Mouse (Mus musculus): ENCODE results near the gene Slc8b1. TPM values are rescaled to one million over a fixed set of nuclear protein-coding genes. Genes with fewer than 3 reads are reported as not detected.

Gene Slc8b1
- polyA plus RNA-seq, 1 experiment from 2014 or later: 2.8 TPM

- Histone ChIP-seq H3K9me3 (no peaks in the 10 kb centered on the region), H3K4me1 (peaks cover 30% of the 10 kb centered on the region), H3K9ac (no peak overlapping the region), H3K36me3 (replicated peaks) (peaks cover 7% of the 10 kb centered on the region), H3K27ac (no peak overlapping the region), H3K4me3 (replicated peaks) (no peak overlapping the region), H3K27me3 (no peaks in the 10 kb centered on the region), H3K4me2 (no peak overlapping the region)
- WGBS: 89% methylated on average over 11 of the region's 11 CpGs
- no peak for ATAC-seq (ENCODE audit: low FRiP score)
These were observed 65.9 kb downstream of the Slc8b1 start for GRCm38 (mm10) chr5:120576781-120577301.

DNA sequence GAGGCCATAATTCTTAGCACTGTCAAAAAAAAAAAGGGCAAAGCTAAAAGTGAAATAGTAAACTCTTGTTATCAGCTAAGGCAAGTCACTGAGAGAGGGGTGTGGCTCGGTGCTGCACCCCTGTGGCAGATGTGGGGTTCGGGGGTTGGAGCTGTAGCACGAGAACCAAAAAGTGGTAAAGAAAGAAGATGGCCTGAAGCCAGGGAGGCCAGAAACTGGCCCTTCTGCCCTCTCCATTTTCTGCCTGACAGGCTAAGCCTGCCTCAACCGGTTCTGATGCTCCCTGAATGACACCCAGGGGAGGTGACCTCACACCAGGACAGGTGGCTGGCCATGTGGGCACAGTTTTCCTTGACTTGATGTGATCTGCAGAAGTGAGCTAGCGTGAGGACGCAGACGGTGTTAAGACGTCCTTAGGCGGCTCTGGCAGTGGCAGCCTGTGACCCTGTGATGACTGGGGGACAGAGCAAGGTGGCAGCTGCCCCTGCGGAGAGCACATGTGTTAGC lies 67.0 kb downstream of the Slc8b1 start:
- H3K36me3 ChIP-seq (replicated peaks): peaks cover 10% of the 10 kb centered on the region
- H3K9me3 ChIP-seq: no peaks in the 10 kb centered on the region
- H3K4me2 ChIP-seq: no peak overlapping the region
- no peak overlapping the region for H3K9ac ChIP-seq
- no peak for ATAC-seq (ENCODE audit: low FRiP score)
- H3K4me1 ChIP-seq: peaks cover 30% of the 10 kb centered on the region
- no peaks in the 10 kb centered on the region for H3K27me3 ChIP-seq
- 67% methylated on average over 10 of the region's 10 CpGs for WGBS
- no peak overlapping the region for H3K4me3 ChIP-seq (replicated peaks)
- 0 out of 2 replicates have a peak overlapping the region, but pooled peaks have one; percentile 36 for H3K27ac ChIP-seq

GRCm38 (mm10) chr5:120578504-120579081 lies 67.6 kb downstream of the Slc8b1 start:
- no peak for ATAC-seq (ENCODE audit: low FRiP score)
- Histone ChIP-seq H3K27ac (peak overlapping the region; percentile 53), H3K9ac (no peak overlapping the region), H3K4me3 (replicated peaks) (no peak overlapping the region), H3K9me3 (no peaks in the 10 kb centered on the region), H3K4me1 (peaks cover 30% of the 10 kb centered on the region), H3K27me3 (no peaks in the 10 kb centered on the region), H3K4me2 (no peak overlapping the region), H3K36me3 (replicated peaks) (peaks cover 16% of the 10 kb centered on the region)
- WGBS: 71% methylated on average over 12 of the region's 12 CpGs

DNA sequence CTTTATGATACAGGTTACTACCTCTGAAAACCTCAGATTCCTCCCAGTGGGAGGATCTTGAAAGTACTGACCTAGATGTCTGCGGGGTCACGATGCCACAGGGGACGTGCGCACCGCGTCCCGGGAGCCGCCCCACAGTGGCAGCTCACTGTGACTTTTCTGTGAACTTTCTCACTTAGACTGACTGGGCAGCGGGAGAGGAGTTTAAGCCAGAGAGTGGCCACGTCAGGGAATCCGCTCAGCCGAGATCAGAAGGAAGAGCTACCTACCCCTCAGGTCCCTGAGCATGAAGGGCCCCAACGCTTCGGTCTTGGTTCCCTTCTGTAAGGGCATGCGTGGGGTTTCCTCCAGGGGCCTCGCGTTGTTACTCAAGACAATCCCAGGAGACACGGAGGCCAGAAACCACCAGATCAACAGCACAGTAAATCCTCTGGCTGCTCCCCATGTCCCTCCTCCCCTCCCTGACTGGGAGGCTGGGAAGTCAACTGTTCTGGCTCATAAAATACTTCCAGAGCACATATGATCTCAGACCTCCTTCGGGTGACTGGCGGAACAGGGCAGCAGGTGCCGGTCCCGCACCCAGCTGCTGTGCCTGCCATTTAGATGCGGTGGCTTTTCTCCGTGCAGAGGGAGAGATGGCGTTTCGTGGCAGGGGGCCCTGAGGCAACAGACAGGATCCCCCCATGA lies 68.4 kb downstream of the Slc8b1 start:
- ATAC-seq (ENCODE audit: low FRiP score): no peak
- Histone ChIP-seq H3K27me3 (no peaks in the 10 kb centered on the region), H3K4me2 (no peak overlapping the region), H3K9me3 (no peaks in the 10 kb centered on the region), H3K9ac (no peak overlapping the region), H3K4me1 (peaks cover 30% of the 10 kb centered on the region), H3K36me3 (replicated peaks) (peaks cover 18% of the 10 kb centered on the region), H3K27ac (peak overlapping the region; percentile 53; the same call in 1 of the 2 replicates), H3K4me3 (replicated peaks) (no peak overlapping the region)
- WGBS: 82% methylated on average over 26 of the region's 26 CpGs

DNA sequence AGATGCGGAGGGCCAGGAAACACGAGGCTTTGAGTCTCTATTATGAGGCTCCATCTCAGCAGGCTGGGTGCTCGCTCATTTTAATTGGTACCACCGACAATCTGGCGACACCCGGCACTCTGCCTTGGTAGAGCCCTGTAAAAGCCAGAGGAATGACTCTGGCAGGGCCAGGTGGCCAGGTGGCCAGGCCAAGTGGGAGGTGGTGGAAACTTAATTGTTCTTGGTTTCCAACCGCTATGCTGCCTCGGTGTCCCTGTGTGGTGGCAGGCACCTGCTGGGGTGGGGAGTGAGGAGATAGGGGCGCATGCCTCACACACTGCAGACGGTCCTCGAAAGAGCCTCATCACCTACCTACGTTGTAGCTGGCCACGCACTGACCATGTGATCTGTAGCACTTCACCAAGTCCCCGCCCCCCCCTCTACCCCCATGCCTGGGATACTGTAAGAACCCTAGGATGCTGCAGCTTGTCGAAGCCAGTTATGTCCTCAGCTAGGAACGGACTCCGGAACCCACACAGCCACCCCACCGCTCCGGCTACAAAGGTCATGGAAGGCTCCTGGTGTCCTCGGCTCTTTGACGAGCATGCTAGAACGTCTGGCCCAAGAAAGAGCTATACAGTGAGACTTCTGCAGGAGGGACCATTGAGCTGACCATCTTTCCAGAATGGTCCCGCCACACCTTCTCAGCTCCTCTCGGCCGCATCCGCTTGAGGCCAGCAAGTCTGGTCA lies 69.1 kb downstream of the Slc8b1 start:
- Histone ChIP-seq H3K27ac (peak overlapping the region; percentile 53; the same call in 1 of the 2 replicates), H3K4me1 (peaks cover 32% of the 10 kb centered on the region), H3K36me3 (replicated peaks) (peaks cover 18% of the 10 kb centered on the region), H3K4me2 (no peak overlapping the region), H3K9me3 (no peaks in the 10 kb centered on the region), H3K27me3 (no peaks in the 10 kb centered on the region), H3K4me3 (replicated peaks) (no peak overlapping the region), H3K9ac (no peak overlapping the region)
- ATAC-seq (ENCODE audit: low FRiP score): no peak
- 88% methylated on average over 26 of the region's 26 CpGs for WGBS

GRCm38 (mm10) chr5:120582002-120582401 lies 71.0 kb downstream of the Slc8b1 start:
- 90% methylated on average over 9 of the region's 9 CpGs for WGBS

DNA sequence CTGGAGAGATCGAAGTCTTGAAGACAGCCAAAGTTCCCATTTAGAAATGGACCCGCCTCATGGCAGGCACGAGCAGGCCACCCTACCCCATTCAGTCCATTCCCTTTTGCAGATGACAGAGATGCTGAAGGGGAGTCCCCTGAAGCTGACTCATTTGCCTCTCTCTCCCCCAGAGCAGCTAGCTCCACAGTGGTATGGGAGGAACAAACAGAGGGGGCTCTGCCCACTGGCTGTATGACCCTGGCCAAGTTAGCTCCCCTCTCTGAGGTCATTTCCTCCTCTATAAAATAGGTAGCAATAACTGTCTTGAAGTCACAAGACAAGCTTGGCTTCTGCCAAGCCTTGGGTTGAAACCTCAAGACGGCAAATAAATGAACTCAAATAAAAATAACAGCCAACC lies 72.5 kb downstream of the Slc8b1 start:
- Histone ChIP-seq H3K9me3 (no peaks in the 10 kb centered on the region), H3K4me1 (peaks cover 41% of the 10 kb centered on the region), H3K4me2 (no peak overlapping the region), H3K27me3 (peaks cover 6% of the 10 kb centered on the region; the same call in 1 of the 2 replicates), H3K36me3 (replicated peaks) (peaks cover 18% of the 10 kb centered on the region), H3K4me3 (replicated peaks) (no peak overlapping the region), H3K27ac (no peak overlapping the region), H3K9ac (no peak overlapping the region)
- WGBS: 94% methylated on average over 4 of the region's 4 CpGs
- no peak for ATAC-seq (ENCODE audit: low FRiP score)

More at GRCm38 (mm10) chr5:120582002-120582401, 71.0 kb downstream of the Slc8b1 start:
- ATAC-seq (ENCODE audit: low FRiP score): no peak
- Histone ChIP-seq H3K27me3 (no peaks in the 10 kb centered on the region), H3K4me1 (peaks cover 37% of the 10 kb centered on the region), H3K4me3 (replicated peaks) (no peak overlapping the region), H3K9ac (no peak overlapping the region), H3K36me3 (replicated peaks) (peaks cover 18% of the 10 kb centered on the region), H3K27ac (no peak overlapping the region), H3K4me2 (no peak overlapping the region), H3K9me3 (no peaks in the 10 kb centered on the region)

Other genes starting within 250 kb of the Slc8b1 start
- 23.8 and 26.6 TPM in 2 replicates for gene Lhx5, start 79.5 kb upstream of the Slc8b1 start, polyA plus RNA-seq (2016; fragmentation: Nextera tagmentation; extraction: Ambion mirVana)
- gene Sdsl, start 38.4 kb upstream of the Slc8b1 start, polyA plus RNA-seq (2016; fragmentation: Nextera tagmentation; extraction: Ambion mirVana): 4.5 and 5.1 TPM in 2 replicates
- not detected in 2 replicates for gene Sds, start 34.6 kb upstream of the Slc8b1 start, polyA plus RNA-seq (2016; fragmentation: Nextera tagmentation; extraction: Ambion mirVana)
- gene Plbd2, start 7.5 kb upstream of the Slc8b1 start, polyA plus RNA-seq (2016; fragmentation: Nextera tagmentation; extraction: Ambion mirVana): 25.9 and 26.6 TPM in 2 replicates
- gene Tpcn1, start 77.5 kb downstream of the Slc8b1 start, polyA plus RNA-seq (2016; fragmentation: Nextera tagmentation; extraction: Ambion mirVana): 11.8 and 15.1 TPM in 2 replicates
- 1.3 and 1.4 TPM in 2 replicates for gene Iqcd, start 77.8 kb downstream of the Slc8b1 start, polyA plus RNA-seq (2016; fragmentation: Nextera tagmentation; extraction: Ambion mirVana)
- 13.6 and 16.6 TPM in 2 replicates for gene Rita1, start 101.4 kb downstream of the Slc8b1 start, polyA plus RNA-seq (2016; fragmentation: Nextera tagmentation; extraction: Ambion mirVana)
- gene Ddx54, start 101.6 kb downstream of the Slc8b1 start, polyA plus RNA-seq (2016; fragmentation: Nextera tagmentation; extraction: Ambion mirVana): 50.7 and 52.6 TPM in 2 replicates
- gene Cfap73, start 123.1 kb downstream of the Slc8b1 start, polyA plus RNA-seq (2016; fragmentation: Nextera tagmentation; extraction: Ambion mirVana): 0.28 TPM in 1 of 2 replicates, not detected in the other
- 0.17 and 0.20 TPM in 2 replicates for gene Rasal1, start 137.6 kb downstream of the Slc8b1 start, polyA plus RNA-seq (2016; fragmentation: Nextera tagmentation; extraction: Ambion mirVana)
- 17.1 and 18.1 TPM in 2 replicates for gene Dtx1, start 200.8 kb downstream of the Slc8b1 start, polyA plus RNA-seq (2016; fragmentation: Nextera tagmentation; extraction: Ambion mirVana)
- gene Oas2, start 238.7 kb downstream of the Slc8b1 start, polyA plus RNA-seq (2016; fragmentation: Nextera tagmentation; extraction: Ambion mirVana): 0.10 and 0.17 TPM in 2 replicates

All from forebrain, embryonic 12.5 days (tissue).